Mouse (Mus musculus): ENCODE results near the gene Ttc22. TPM values are rescaled to one million over a fixed set of nuclear protein-coding genes. Genes with fewer than 3 reads are reported as not detected.
A peak's percentile ranks its signal among the peaks of the same experiment; 100 is the strongest.

Ttc22 gene
- polyA plus RNA-seq, 1 experiment from 2014 or later: 1.2 TPM

DNA sequence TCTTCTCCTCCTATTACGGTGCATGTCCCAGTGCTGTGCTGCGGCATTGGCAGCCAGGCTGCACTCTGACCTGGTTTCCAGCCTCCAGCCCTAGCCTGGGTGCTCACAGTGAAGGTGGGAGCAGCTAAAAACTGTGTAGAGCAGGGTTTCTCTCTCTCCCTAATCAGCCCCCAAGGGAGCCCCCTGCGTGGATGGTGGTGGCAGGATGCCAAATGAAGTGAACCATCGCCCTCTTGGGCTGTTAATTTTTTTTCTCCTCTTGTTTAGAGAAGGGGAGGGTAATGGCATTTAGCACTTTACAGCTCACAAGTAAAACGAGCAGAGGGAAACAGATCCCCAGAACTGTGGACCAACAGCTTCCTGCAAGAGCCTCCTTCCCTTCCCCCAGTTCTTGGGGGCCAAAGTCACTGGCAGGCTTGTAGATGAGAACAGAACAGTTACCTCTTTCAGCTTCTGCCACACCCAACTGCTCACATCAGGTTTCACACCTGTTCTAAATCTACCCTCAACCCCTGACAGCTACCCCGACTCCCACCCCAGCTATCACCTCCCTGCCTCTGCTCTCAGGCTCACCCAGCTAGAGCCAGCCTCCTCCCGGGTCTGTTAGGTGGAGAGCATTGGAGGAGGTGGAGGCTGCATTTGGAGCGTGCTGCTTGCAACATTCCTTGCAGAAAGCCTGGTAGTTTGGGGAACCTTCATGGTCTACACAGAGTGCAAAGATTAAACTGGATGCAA lies 21.4 kb downstream of the Ttc22 start:
- no peak overlapping the region for H3K9ac ChIP-seq (ENCODE audit: low read length)
- H3K27me3 ChIP-seq (ENCODE audit: control insufficient read depth, insufficient read depth, low read depth, low read length): no peaks in the 10 kb centered on the region; the same call in 1 of the 2 replicates
- 8% methylated on average over 8 of the region's 8 CpGs for whole genome bisulfite sequencing
- no peak overlapping the region for H3K4me2 ChIP-seq (ENCODE audit: low read depth, low read length)
- H3K36me3 ChIP-seq (ENCODE audit: control insufficient read depth, insufficient read depth, low read length): no peaks in the 10 kb centered on the region
- no peaks in the 10 kb centered on the region for H3K9me3 ChIP-seq (ENCODE audit: control insufficient read depth, low read length)
- no peak overlapping the region; the same call in 1 of the 2 replicates for H3K27ac ChIP-seq (ENCODE audit: low read length)
- ATAC-seq (ENCODE audit: low read depth): peak; percentile 64
- no peak overlapping the region for H3K4me3 ChIP-seq (ENCODE audit: low read length)
- peaks cover 11% of the 10 kb centered on the region for H3K4me1 ChIP-seq (replicated peaks; ENCODE audit: control insufficient read depth, insufficient read depth, low read length)

- WGBS: 36% methylated on average over 6 of the region's 6 CpGs
- Histone ChIP-seq H3K4me2 (ENCODE audit: low read depth, low read length) (no peak overlapping the region), H3K9me3 (ENCODE audit: control insufficient read depth, low read length) (no peaks in the 10 kb centered on the region), H3K36me3 (ENCODE audit: control insufficient read depth, insufficient read depth, low read length) (no peaks in the 10 kb centered on the region), H3K27me3 (ENCODE audit: control insufficient read depth, insufficient read depth, low read depth, low read length) (no peaks in the 10 kb centered on the region; the same call in 1 of the 2 replicates), H3K27ac (ENCODE audit: low read length) (no peak overlapping the region), H3K9ac (ENCODE audit: low read length) (no peak overlapping the region), H3K4me1 (replicated peaks; ENCODE audit: control insufficient read depth, insufficient read depth, low read length) (peaks cover 11% of the 10 kb centered on the region), H3K4me3 (ENCODE audit: low read length) (no peak overlapping the region)
- ATAC-seq (ENCODE audit: low read depth): no peak
Observed at GRCm38 (mm10) chr4:106644218-106644610, 22.0 kb downstream of the Ttc22 start.

- Histone ChIP-seq H3K4me2 (ENCODE audit: low read depth, low read length) (no peak overlapping the region), H3K36me3 (ENCODE audit: control insufficient read depth, insufficient read depth, low read length) (no peaks in the 10 kb centered on the region), H3K27ac (ENCODE audit: low read length) (no peak overlapping the region), H3K4me3 (ENCODE audit: low read length) (no peak overlapping the region), H3K27me3 (ENCODE audit: control insufficient read depth, insufficient read depth, low read depth, low read length) (no peaks in the 10 kb centered on the region; the same call in 1 of the 2 replicates), H3K9me3 (ENCODE audit: control insufficient read depth, low read length) (no peaks in the 10 kb centered on the region), H3K9ac (ENCODE audit: low read length) (no peak overlapping the region), H3K4me1 (replicated peaks; ENCODE audit: control insufficient read depth, insufficient read depth, low read length) (peaks cover 11% of the 10 kb centered on the region)
- 74% methylated on average over 5 of the region's 5 CpGs for WGBS
- ATAC-seq (ENCODE audit: low read depth): no peak
Observed at GRCm38 (mm10) chr4:106645797-106646196, 23.6 kb downstream of the Ttc22 start.

DNA sequence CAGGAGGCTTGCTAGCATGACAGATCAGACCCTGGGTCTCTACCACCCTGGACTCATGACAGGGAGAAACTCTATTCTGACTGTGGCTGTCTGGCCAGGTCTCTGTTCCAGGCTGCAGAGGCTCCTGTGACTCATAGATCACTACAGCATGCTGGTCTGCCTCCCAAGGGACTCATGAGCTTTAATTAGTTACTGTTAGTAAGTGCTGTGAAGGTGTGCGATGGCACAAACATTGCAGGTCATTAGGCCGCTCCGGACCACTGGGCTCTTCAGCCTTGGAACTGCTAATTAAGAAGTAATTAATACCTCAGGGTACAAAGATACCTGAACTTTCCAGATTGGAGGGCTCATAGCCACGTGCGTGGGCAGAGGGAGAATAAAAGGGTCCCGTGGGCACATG lies 24.9 kb downstream of the Ttc22 start:
- ATAC-seq (ENCODE audit: low read depth): no peak
- WGBS: 81% methylated on average over 6 of the region's 6 CpGs
- Histone ChIP-seq H3K9me3 (ENCODE audit: control insufficient read depth, low read length) (no peaks in the 10 kb centered on the region), H3K9ac (ENCODE audit: low read length) (no peak overlapping the region), H3K4me1 (replicated peaks; ENCODE audit: control insufficient read depth, insufficient read depth, low read length) (peaks cover 17% of the 10 kb centered on the region), H3K4me3 (ENCODE audit: low read length) (no peak overlapping the region), H3K36me3 (ENCODE audit: control insufficient read depth, insufficient read depth, low read length) (no peaks in the 10 kb centered on the region), H3K27ac (ENCODE audit: low read length) (no peak overlapping the region), H3K4me2 (ENCODE audit: low read depth, low read length) (no peak overlapping the region), H3K27me3 (ENCODE audit: control insufficient read depth, insufficient read depth, low read depth, low read length) (no peaks in the 10 kb centered on the region; the same call in 1 of the 2 replicates)

DNA sequence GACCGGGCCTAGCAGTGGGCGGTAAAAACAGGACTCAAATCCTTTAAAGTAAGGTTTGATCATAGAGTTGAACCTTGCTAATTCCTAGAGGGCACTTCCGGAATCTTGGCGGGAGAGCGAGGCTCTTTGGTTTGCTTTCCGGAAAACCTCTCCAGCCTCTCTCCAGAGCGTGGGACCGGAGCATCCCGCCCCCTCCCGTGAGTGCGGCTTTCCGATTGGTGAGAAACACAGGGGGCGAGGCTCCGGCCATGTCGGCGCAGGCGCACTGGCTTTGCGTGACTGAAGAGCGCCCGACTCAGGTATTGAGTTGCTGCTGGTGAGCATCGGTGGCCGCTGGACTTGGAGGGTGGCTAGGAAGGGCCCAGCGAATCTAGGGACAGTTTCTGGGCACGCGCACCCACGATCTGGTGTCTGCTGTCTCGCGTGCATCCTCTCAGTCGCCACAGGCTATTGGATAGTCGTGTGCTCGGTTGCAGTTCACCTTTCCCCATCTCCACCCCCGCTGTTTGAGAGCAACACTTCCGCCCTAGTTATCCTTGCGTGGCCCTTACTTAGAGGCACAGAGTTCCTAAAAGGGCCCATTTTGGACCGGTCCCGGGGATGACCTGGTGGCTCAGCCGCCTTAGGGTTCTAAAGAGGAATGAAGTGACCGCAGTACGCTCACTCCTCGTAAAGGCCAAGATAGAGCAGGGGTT lies 28.7 kb downstream of the Ttc22 start, which contains the start of gene Pars2:
Pars2 (plus strand) TSS at position 237 of the 695 bp plus-strand sequence.
- H3K4me2 ChIP-seq (ENCODE audit: low read depth, low read length): peak within 1 kb of the TSS; percentile 93
- peak within 1 kb of the TSS; percentile 90 for H3K9ac ChIP-seq (ENCODE audit: low read length)
- peaks cover 6% of the 10 kb centered on the region for H3K4me1 ChIP-seq (replicated peaks; ENCODE audit: control insufficient read depth, insufficient read depth, low read length)
- H3K36me3 ChIP-seq (ENCODE audit: control insufficient read depth, insufficient read depth, low read length): peaks cover 9% of the 10 kb centered on the region; the same call in 1 of the 2 replicates
- H3K27ac ChIP-seq (ENCODE audit: low read length): peak within 1 kb of the TSS; percentile 57
- no peaks in the 10 kb centered on the region for H3K9me3 ChIP-seq (ENCODE audit: control insufficient read depth, low read length)
- no peaks in the 10 kb centered on the region; the same call in 1 of the 2 replicates for H3K27me3 ChIP-seq (ENCODE audit: control insufficient read depth, insufficient read depth, low read depth, low read length)
- 2% methylated on average over 40 of the region's 40 CpGs for WGBS
- peak; percentile 99 for ATAC-seq (ENCODE audit: low read depth)
- peak within 1 kb of the TSS; percentile 83 for H3K4me3 ChIP-seq (ENCODE audit: low read length)

GRCm38 (mm10) chr4:106652546-106652945 lies 30.3 kb downstream of the Ttc22 start:
- Histone ChIP-seq H3K4me3 (ENCODE audit: low read length) (no peak overlapping the region), H3K4me1 (replicated peaks; ENCODE audit: control insufficient read depth, insufficient read depth, low read length) (peaks cover 6% of the 10 kb centered on the region), H3K9me3 (ENCODE audit: control insufficient read depth, low read length) (no peaks in the 10 kb centered on the region), H3K4me2 (ENCODE audit: low read depth, low read length) (no peak overlapping the region), H3K27ac (ENCODE audit: low read length) (no peak overlapping the region), H3K27me3 (ENCODE audit: control insufficient read depth, insufficient read depth, low read depth, low read length) (no peaks in the 10 kb centered on the region; the same call in 1 of the 2 replicates), H3K36me3 (ENCODE audit: control insufficient read depth, insufficient read depth, low read length) (peaks cover 9% of the 10 kb centered on the region; the same call in 1 of the 2 replicates), H3K9ac (ENCODE audit: low read length) (no peak overlapping the region)
- no peak for ATAC-seq (ENCODE audit: low read depth)
- WGBS: 91% methylated on average over 3 of the region's 3 CpGs

GRCm38 (mm10) chr4:106653051-106653450 lies 30.8 kb downstream of the Ttc22 start:
- no peak for ATAC-seq (ENCODE audit: low read depth)
- Histone ChIP-seq H3K9ac (ENCODE audit: low read length) (no peak overlapping the region), H3K9me3 (ENCODE audit: control insufficient read depth, low read length) (no peaks in the 10 kb centered on the region), H3K27me3 (ENCODE audit: control insufficient read depth, insufficient read depth, low read depth, low read length) (no peaks in the 10 kb centered on the region), H3K27ac (ENCODE audit: low read length) (no peak overlapping the region), H3K4me1 (replicated peaks; ENCODE audit: control insufficient read depth, insufficient read depth, low read length) (peaks cover 6% of the 10 kb centered on the region), H3K4me2 (ENCODE audit: low read depth, low read length) (no peak overlapping the region), H3K4me3 (ENCODE audit: low read length) (no peak overlapping the region), H3K36me3 (ENCODE audit: control insufficient read depth, insufficient read depth, low read length) (peaks cover 11% of the 10 kb centered on the region)
- 93% methylated on average over 15 of the region's 15 CpGs for WGBS

- no peak for ATAC-seq (ENCODE audit: low read depth)
- H3K36me3 ChIP-seq (ENCODE audit: control insufficient read depth, insufficient read depth, low read length): peaks cover 19% of the 10 kb centered on the region
- H3K9ac ChIP-seq (ENCODE audit: low read length): no peak overlapping the region
- no peaks in the 10 kb centered on the region for H3K27me3 ChIP-seq (ENCODE audit: control insufficient read depth, insufficient read depth, low read depth, low read length)
- H3K4me1 ChIP-seq (replicated peaks; ENCODE audit: control insufficient read depth, insufficient read depth, low read length): peaks cover 6% of the 10 kb centered on the region
- no peak overlapping the region for H3K4me2 ChIP-seq (ENCODE audit: low read depth, low read length)
- H3K9me3 ChIP-seq (ENCODE audit: control insufficient read depth, low read length): no peaks in the 10 kb centered on the region
- no peak overlapping the region for H3K27ac ChIP-seq (ENCODE audit: low read length)
- no peak overlapping the region for H3K4me3 ChIP-seq (ENCODE audit: low read length)
- 84% methylated on average over 10 of the region's 10 CpGs for WGBS
Observed at GRCm38 (mm10) chr4:106655681-106656080, 33.4 kb downstream of the Ttc22 start.

DNA sequence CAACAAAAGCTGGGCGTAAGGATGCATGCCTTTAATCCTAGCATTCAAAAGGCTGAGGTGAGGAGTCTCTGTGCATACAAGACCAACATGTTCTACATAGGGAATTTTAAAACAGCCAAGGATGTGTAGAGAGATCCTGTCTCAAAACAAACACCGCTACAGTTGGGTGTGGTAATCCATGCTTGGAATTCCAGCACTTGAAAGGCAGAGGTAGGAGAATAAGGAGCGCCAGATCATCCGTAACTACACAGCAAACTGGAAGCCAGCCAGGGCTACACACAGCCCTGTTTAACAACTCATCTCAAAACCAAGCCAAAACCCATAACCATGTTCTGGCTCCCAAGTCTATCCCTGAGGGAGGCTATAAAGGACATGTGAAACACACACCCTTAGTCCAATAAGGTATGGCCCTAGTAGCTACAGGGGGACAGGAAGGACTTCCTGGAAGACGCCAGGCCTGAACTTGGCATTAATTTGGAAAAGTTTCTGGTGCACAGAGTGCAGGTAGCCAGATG lies 41.8 kb downstream of the Ttc22 start:
- WGBS: 85% methylated on average over 5 of the region's 5 CpGs
- H3K27me3 ChIP-seq (ENCODE audit: control insufficient read depth, insufficient read depth, low read depth, low read length): no peaks in the 10 kb centered on the region
- ATAC-seq (ENCODE audit: low read depth): no peak
- no peak overlapping the region for H3K4me3 ChIP-seq (ENCODE audit: low read length)
- H3K9me3 ChIP-seq (ENCODE audit: control insufficient read depth, low read length): no peaks in the 10 kb centered on the region
- peaks cover 62% of the 10 kb centered on the region for H3K36me3 ChIP-seq (ENCODE audit: control insufficient read depth, insufficient read depth, low read length)
- no peaks in the 10 kb centered on the region for H3K4me1 ChIP-seq (replicated peaks; ENCODE audit: control insufficient read depth, insufficient read depth, low read length)
- no peak overlapping the region for H3K27ac ChIP-seq (ENCODE audit: low read length)
- no peak overlapping the region for H3K4me2 ChIP-seq (ENCODE audit: low read depth, low read length)
- H3K9ac ChIP-seq (ENCODE audit: low read length): no peak overlapping the region

Data from lung, embryonic 16.5 days (tissue).